Mouse (Mus musculus): Measurements from ENCODE around the gene Gm10282. TPM values are rescaled to one million over a fixed set of nuclear protein-coding genes. Genes with fewer than 3 reads are reported as not detected.

Gene Gm10282
- polyA plus RNA-seq, 1 experiment from 2014 or later, result 26.9 TPM

DNA sequence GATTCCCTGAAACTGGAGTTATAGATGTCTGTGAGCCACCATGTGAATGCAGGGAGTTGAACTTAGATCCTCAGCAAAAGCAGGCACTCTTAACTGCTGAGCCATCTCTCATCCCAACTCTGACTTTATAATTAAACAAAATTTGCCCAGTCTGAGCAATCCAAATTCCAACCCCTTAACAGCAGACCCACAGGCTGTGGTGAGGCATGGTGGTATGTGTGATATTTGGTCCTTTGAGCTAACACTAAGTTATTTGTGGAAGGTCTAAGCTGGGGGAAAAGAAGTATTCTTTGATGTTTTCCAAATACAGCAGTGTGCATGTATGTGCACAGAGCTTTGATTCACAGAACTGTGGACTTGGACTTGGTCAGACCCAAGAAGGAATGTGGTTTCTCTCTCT, 16.0 kb downstream of the Gm10282 start:
- H3K9ac ChIP-seq, result no peak overlapping the region
- no peaks in the 10 kb centered on the region for H3K36me3 ChIP-seq
- no peak overlapping the region for H3K4me2 ChIP-seq
- no peaks in the 10 kb centered on the region for H3K4me1 ChIP-seq
- H3K27ac ChIP-seq, result no peak overlapping the region
- H3K9me3 ChIP-seq, result no peaks in the 10 kb centered on the region
- H3K27me3 ChIP-seq, result no peaks in the 10 kb centered on the region
- ATAC-seq (ENCODE audit: insufficient number of reproducible peaks, insufficient read depth, low FRiP score, low TSS enrichment, low read depth), result no peak
- H3K4me3 ChIP-seq, result no peak overlapping the region

DNA sequence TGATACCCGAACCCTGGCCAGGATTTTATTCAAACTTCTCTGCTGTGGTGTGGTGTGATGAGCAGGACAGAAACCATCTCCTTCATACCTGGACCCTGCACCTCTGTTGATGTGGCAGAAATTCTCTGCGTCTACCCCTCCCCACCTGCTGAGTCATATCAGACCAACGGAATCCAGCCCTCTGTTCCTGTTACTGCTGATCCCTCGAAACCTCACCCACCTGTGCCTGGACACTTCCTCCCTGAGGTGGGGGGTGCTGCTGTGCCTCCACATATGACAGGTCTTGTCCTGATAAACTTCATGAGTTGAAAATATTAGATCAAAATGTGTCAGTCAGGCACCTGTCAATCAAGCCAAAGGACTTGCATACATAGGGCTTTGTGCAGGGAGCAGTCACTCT, 19.8 kb downstream of the Gm10282 start:
- Histone ChIP-seq H3K4me2 (no peak overlapping the region), H3K4me1 (no peaks in the 10 kb centered on the region), H3K27me3 (no peaks in the 10 kb centered on the region), H3K36me3 (no peaks in the 10 kb centered on the region), H3K9ac (no peak overlapping the region), H3K4me3 (no peak overlapping the region), H3K27ac (no peak overlapping the region), H3K9me3 (no peaks in the 10 kb centered on the region)
- WGBS, result 66% methylated on average over 4 of the region's 4 CpGs
- ATAC-seq (ENCODE audit: insufficient number of reproducible peaks, insufficient read depth, low FRiP score, low TSS enrichment, low read depth), result no peak

DNA sequence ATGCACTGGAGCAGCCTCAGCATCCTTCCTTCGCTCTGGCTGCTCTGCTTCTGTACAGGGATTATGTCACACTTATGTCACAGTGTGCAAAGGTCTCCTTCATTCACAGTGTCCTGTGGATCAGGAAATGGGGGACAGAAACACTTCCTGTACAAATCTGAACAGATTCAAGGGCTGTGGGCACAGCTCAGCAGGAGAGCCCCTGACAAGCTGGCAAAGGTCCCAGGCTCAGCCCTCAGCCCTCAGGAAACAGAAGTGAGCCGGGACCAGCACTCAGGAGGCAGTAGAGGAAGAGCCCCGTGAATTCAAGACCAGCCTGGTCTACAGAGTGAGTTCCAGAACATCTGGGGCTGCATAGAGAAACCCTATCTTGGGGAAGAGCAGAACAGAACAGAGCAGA, 23.4 kb downstream of the Gm10282 start:
- Histone ChIP-seq H3K9me3 (no peaks in the 10 kb centered on the region), H3K27ac (0 out of 2 replicates have a peak overlapping the region, but pooled peaks have one; percentile 48), H3K4me3 (no peak overlapping the region), H3K27me3 (no peaks in the 10 kb centered on the region), H3K36me3 (no peaks in the 10 kb centered on the region), H3K4me1 (no peaks in the 10 kb centered on the region), H3K9ac (no peak overlapping the region), H3K4me2 (no peak overlapping the region)
- ATAC-seq (ENCODE audit: insufficient number of reproducible peaks, insufficient read depth, low FRiP score, low TSS enrichment, low read depth), result no peak
- 35% methylated on average over 3 of the region's 3 CpGs for WGBS

DNA sequence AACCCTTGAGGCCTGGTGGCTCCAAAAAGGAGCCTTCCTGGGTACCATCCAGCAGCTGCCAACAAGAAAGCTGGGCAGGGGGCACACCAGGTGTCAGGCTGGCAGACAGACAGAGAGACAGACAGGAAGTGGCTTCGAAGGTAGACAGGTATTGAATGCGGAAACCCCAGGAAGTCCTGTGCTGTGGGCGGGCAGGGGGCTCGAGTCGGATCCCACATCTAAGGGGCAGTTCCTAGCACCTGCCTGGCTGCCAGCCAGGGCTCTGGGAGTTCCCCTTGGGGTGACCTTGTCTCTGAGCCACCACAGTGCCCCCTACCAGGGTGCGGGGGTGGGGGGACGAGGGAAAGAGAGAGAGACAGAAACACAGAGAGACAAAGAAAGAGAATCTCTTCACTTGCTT, 25.9 kb downstream of the Gm10282 start:
- H3K4me1 ChIP-seq, result no peaks in the 10 kb centered on the region
- no peaks in the 10 kb centered on the region for H3K36me3 ChIP-seq
- H3K4me3 ChIP-seq, result no peak overlapping the region
- no peak for ATAC-seq (ENCODE audit: insufficient number of reproducible peaks, insufficient read depth, low FRiP score, low TSS enrichment, low read depth)
- no peaks in the 10 kb centered on the region for H3K9me3 ChIP-seq
- WGBS, result 77% methylated on average over 7 of the region's 7 CpGs
- no peak overlapping the region for H3K4me2 ChIP-seq
- no peak overlapping the region for H3K27ac ChIP-seq
- no peak overlapping the region for H3K9ac ChIP-seq
- no peaks in the 10 kb centered on the region for H3K27me3 ChIP-seq

DNA sequence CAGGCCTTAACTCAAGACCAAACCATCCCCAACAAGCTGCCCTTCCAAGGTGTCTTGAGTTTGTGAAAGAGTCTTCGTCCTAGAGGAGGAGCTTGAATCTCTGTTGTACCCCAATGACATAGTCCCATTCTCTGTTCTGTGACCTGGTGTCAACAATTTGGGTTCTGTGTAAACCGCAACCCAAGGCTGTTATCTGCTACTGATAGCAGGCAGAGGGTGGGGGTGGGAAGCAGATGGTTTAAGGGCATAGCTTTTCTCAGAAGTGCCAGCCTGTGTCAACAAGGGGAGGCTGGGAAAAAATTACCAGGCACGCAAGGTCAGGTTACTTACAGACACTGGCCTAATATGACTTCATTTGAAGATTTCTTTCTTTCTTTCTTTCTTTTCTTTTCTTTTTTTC, 27.8 kb downstream of the Gm10282 start:
- no peaks in the 10 kb centered on the region for H3K36me3 ChIP-seq
- no peak for ATAC-seq (ENCODE audit: insufficient number of reproducible peaks, insufficient read depth, low FRiP score, low TSS enrichment, low read depth)
- no peak overlapping the region for H3K4me2 ChIP-seq
- no peaks in the 10 kb centered on the region for H3K27me3 ChIP-seq
- H3K4me3 ChIP-seq, result no peak overlapping the region
- 74% methylated on average over 3 of the region's 3 CpGs for WGBS
- no peak overlapping the region for H3K9ac ChIP-seq
- H3K4me1 ChIP-seq, result no peaks in the 10 kb centered on the region
- no peak overlapping the region for H3K27ac ChIP-seq
- H3K9me3 ChIP-seq, result no peaks in the 10 kb centered on the region

DNA sequence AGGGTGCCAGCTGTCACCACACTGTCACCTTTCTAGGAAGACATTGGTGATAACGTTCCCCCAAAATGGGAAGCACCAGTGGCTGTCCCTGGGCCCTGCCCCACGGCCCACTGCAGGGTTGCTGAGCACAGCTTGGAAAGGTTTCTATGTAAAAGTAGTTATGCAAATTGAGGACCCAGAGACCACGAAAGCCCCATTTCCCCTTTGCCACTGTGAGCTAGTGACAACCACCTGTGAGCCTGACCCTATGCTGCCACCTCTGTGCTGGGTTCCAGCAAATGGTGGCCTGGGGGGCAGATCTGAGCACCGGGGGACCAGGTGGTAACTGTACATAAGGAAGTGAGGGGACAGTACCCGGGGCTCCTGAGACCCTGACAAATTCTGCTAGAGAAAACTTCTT, 31.3 kb downstream of the Gm10282 start:
- no peak overlapping the region for H3K27ac ChIP-seq
- no peak overlapping the region for H3K9ac ChIP-seq
- no peak overlapping the region for H3K4me2 ChIP-seq
- H3K36me3 ChIP-seq, result no peaks in the 10 kb centered on the region
- 75% methylated on average over 5 of the region's 5 CpGs for WGBS
- no peak for ATAC-seq (ENCODE audit: insufficient number of reproducible peaks, insufficient read depth, low FRiP score, low TSS enrichment, low read depth)
- H3K4me1 ChIP-seq, result no peaks in the 10 kb centered on the region
- no peaks in the 10 kb centered on the region for H3K27me3 ChIP-seq
- H3K9me3 ChIP-seq, result no peaks in the 10 kb centered on the region
- H3K4me3 ChIP-seq, result no peak overlapping the region

DNA sequence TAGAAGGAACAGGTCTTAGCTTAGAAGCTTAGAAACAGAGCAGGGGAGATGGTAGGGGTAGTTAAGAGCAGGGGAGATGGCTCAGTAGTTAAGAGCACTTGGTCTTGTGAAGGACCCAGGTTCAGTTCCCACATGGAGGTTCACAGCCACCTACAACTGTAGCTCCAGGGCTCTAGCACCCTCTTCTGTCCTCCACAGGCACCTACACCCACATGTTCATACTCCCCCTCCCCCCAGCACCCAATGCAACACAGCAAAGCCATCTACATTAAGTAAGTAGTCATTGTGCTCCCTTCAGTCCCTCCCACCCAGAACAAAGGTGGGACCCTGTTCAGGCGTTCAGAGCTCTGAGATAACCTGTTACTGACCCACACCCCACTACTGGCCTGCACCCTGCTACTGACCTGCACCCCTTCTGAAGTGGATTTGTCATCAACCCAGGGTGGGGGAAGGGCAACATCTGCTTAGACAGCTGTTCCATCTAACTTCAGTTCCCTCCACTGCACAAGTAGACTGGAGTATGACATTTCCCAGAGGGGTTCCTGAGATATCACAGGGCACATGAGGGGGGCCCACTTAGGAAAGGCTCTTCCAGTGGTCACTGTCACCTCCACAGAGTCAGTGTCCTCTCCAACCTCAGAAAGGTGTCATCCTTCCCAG, 31.8 kb downstream of the Gm10282 start:
- no peaks in the 10 kb centered on the region for H3K4me1 ChIP-seq
- no peak overlapping the region for H3K9ac ChIP-seq
- H3K27ac ChIP-seq, result no peak overlapping the region
- 71% methylated on average over 1 of the region's 1 CpGs for WGBS
- no peak overlapping the region for H3K4me3 ChIP-seq
- no peak for ATAC-seq (ENCODE audit: insufficient number of reproducible peaks, insufficient read depth, low FRiP score, low TSS enrichment, low read depth)
- H3K9me3 ChIP-seq, result no peaks in the 10 kb centered on the region
- no peak overlapping the region for H3K4me2 ChIP-seq
- no peaks in the 10 kb centered on the region for H3K36me3 ChIP-seq
- H3K27me3 ChIP-seq, result no peaks in the 10 kb centered on the region

DNA sequence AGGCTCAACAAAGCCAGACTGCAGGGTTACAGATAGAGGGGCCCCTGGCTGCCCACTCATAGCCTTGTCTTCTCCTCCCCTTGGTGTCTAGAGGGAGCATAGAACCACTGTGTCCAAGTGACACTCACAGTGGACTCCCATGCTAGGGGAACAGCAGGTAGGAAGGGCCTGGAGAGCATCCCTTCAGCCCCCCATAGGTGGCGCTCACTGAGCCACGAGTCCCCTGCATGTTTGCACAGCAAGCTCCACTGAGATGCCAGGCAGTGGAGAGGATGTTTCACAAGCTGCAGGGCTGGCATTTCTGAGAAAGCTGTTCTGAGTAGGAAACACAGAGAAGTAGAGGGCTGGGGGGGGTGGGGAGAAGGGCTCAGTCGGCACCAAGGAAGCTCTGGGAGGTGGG, 32.7 kb downstream of the Gm10282 start:
- ATAC-seq (ENCODE audit: insufficient number of reproducible peaks, insufficient read depth, low FRiP score, low TSS enrichment, low read depth), result no peak
- H3K4me2 ChIP-seq, result no peak overlapping the region
- H3K36me3 ChIP-seq, result no peaks in the 10 kb centered on the region
- no peak overlapping the region for H3K9ac ChIP-seq
- H3K4me3 ChIP-seq, result no peak overlapping the region
- no peaks in the 10 kb centered on the region for H3K4me1 ChIP-seq
- H3K9me3 ChIP-seq, result no peaks in the 10 kb centered on the region
- 11% methylated on average over 3 of the region's 3 CpGs for WGBS
- no peaks in the 10 kb centered on the region for H3K27me3 ChIP-seq
- H3K27ac ChIP-seq, result no peak overlapping the region

DNA sequence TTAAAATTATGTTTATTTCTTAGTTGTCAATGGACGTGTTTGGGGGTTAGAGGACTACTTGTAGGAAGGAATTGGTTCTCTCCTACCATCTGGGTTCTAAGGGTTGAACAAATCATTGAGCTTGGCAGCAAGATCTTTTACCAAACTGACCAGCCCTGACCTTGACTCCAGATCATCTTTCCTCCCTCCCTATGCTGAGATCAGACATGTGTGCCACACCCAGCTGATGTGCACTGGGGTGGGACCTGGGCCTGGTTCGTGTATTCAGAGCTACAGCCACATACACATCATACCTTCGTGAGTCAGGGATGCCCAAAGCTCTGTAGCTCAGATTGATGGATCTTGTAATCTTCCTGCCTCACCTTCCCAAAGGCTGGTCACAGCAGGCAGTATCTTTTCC, 33.4 kb downstream of the Gm10282 start:
- Histone ChIP-seq H3K4me2 (no peak overlapping the region), H3K4me3 (no peak overlapping the region), H3K9ac (no peak overlapping the region), H3K27me3 (no peaks in the 10 kb centered on the region), H3K27ac (no peak overlapping the region), H3K4me1 (no peaks in the 10 kb centered on the region), H3K9me3 (no peaks in the 10 kb centered on the region), H3K36me3 (no peaks in the 10 kb centered on the region)
- WGBS, result 68% methylated on average over 3 of the region's 3 CpGs
- ATAC-seq (ENCODE audit: insufficient number of reproducible peaks, insufficient read depth, low FRiP score, low TSS enrichment, low read depth), result no peak

DNA sequence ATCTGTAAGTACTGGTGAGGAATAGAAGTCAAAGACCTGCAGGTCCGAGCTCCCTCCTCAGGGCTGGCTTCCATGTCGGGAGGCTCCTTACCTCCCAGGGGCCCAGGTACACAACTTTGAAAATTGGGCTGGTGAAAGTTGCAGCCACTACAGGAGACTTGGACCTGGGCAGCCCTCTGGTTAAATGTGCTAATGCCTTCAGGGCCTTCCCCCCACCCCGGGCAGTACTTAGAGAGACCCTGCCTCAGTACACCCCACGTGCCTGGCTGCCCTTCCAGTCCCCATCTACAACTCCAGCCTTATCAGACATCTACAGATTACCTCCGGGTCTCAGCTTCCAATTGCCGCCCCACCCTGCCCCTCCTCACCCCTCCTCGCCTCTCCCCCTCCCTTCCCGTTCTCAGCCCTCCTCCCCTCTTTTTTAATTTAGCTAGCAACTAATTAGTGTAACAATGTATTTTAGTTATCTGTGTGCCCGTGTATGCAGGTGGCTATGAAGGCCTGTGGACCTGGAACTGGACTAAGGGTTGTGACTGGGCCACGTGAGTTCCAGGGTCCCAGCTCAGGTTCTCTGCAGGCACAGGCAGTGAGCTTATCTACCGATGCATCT, 33.9 kb downstream of the Gm10282 start:
- 69% methylated on average over 11 of the region's 11 CpGs for WGBS
- Histone ChIP-seq H3K4me2 (no peak overlapping the region), H3K4me1 (no peaks in the 10 kb centered on the region), H3K9me3 (no peaks in the 10 kb centered on the region), H3K36me3 (no peaks in the 10 kb centered on the region), H3K27me3 (no peaks in the 10 kb centered on the region), H3K9ac (no peak overlapping the region), H3K4me3 (no peak overlapping the region), H3K27ac (no peak overlapping the region)
- ATAC-seq (ENCODE audit: insufficient number of reproducible peaks, insufficient read depth, low FRiP score, low TSS enrichment, low read depth), result no peak

DNA sequence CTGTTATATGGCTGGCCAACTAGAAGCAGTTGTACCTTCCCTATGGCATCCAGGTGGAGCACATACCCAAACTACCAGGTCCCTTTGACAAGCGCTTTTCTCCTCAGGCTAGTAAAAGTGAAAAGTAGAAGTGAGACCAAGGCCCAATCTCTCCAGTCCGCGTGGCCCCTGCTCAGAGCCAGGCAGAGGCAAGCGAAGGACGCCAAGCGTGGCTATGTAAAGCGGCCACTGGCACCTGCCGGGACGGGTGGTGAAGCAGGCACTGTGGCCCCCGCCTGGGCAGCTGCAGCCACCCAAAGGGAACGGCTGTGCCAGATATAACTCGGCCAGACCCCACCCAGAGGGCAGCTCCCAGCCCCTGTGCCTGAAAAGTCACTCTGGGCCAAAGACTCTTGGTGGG, 34.5 kb downstream of the Gm10282 start:
- Histone ChIP-seq H3K36me3 (no peaks in the 10 kb centered on the region), H3K9me3 (no peaks in the 10 kb centered on the region), H3K9ac (no peak overlapping the region), H3K4me3 (no peak overlapping the region), H3K4me2 (no peak overlapping the region), H3K27ac (no peak overlapping the region), H3K27me3 (no peaks in the 10 kb centered on the region), H3K4me1 (no peaks in the 10 kb centered on the region)
- WGBS, result 82% methylated on average over 12 of the region's 12 CpGs
- no peak for ATAC-seq (ENCODE audit: insufficient number of reproducible peaks, insufficient read depth, low FRiP score, low TSS enrichment, low read depth)

DNA sequence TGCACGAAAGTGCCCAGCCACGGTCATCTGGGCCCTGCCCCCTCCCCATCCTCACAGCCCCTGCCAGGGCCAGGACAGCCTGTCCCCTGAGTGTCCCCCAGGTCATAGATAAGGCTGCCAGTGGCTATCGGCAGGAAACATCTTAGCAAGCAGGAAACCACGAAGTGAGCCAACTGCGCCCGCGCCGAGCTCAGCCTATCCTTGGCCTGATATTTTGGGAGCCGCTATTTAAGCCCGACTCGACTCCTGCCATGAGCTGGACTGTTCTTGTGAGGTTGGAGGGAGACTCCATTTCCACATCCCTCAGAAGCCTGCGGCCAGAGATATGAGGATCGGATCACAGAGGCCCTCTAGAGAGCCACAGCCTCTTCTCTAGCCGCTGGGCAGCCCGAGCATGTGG, 36.7 kb downstream of the Gm10282 start:
- H3K9ac ChIP-seq, result no peak overlapping the region
- H3K4me3 ChIP-seq, result no peak overlapping the region
- no peak overlapping the region for H3K4me2 ChIP-seq
- no peaks in the 10 kb centered on the region for H3K36me3 ChIP-seq
- ATAC-seq (ENCODE audit: insufficient number of reproducible peaks, insufficient read depth, low FRiP score, low TSS enrichment, low read depth), result no peak
- 86% methylated on average over 15 of the region's 15 CpGs for WGBS
- H3K27ac ChIP-seq, result peak overlapping the region; percentile 57; the same call in 1 of the 2 replicates
- H3K4me1 ChIP-seq, result no peaks in the 10 kb centered on the region
- no peaks in the 10 kb centered on the region for H3K27me3 ChIP-seq
- H3K9me3 ChIP-seq, result no peaks in the 10 kb centered on the region
